Mouse (Mus musculus) heart, postnatal 0 days (tissue): ENCODE data around the gene Eaf2. TPM values are rescaled to one million over a fixed set of nuclear protein-coding genes. Genes with fewer than 3 reads are reported as not detected.

Experiments used
- ATAC-seq: fragments of 200-750 bp; cut with Nextera tagmentation; 2 replicates; pipeline ENCODE4 v1.8.0; 2017; ENCODE audit warnings: low read depth, moderate number of reproducible peaks, moderate library complexity; ENCODE audit not compliant: insufficient read depth
- DNase-seq: peaks from one replicate; pipeline ENCODE4 v3.0.0-alpha.2; 2016; ENCODE audit warnings: low spot score
- H3K27ac ChIP-seq: fragments of 300-500 bp; sonication (generic); 2 replicates; pipeline ENCODE4 v1.5.1; 2014; ENCODE audit warnings: low read depth, mild to moderate bottlenecking
- H3K27me3 ChIP-seq: fragments of 300-500 bp; sonication (generic); 2 replicates; pipeline ENCODE4 v1.6.1; 2014; ENCODE audit warnings: low read length, mixed read lengths; ENCODE audit not compliant: control insufficient read depth, insufficient read depth
- H3K36me3 ChIP-seq: fragments of 300-500 bp; sonication (generic); replicated peaks from 2 replicates; pipeline ENCODE4 v1.6.1; 2014; ENCODE audit warnings: low read length, mixed read lengths; ENCODE audit not compliant: control insufficient read depth, insufficient read depth
- H3K4me1 ChIP-seq: fragments of 300-500 bp; sonication (generic); 2 replicates; pipeline ENCODE4 v1.6.1; 2014; ENCODE audit warnings: antibody characterized with exemption; ENCODE audit not compliant: control insufficient read depth, insufficient read depth
- H3K4me2 ChIP-seq: fragments of 300-500 bp; sonication (generic); 2 replicates; pipeline ENCODE4 v1.6.1; 2014; ENCODE audit warnings: low read depth, mild to moderate bottlenecking, low read length, moderate library complexity
- H3K4me3 ChIP-seq: fragments of 300-500 bp; sonication (generic); 2 replicates; pipeline ENCODE4 v1.5.1; 2014; ENCODE audit warnings: low read depth, low read length
- H3K9ac ChIP-seq: fragments of 300-500 bp; sonication (generic); replicated peaks from 2 replicates; pipeline ENCODE4 v1.6.1; 2014; ENCODE audit warnings: low read depth, low read length, mixed read lengths
- H3K9me3 ChIP-seq: fragments of 300-500 bp; sonication (generic); replicated peaks from 2 replicates; pipeline ENCODE4 v1.6.1; 2016; ENCODE audit warnings: low read length; ENCODE audit not compliant: control insufficient read depth
- CTCF ChIP-seq: IDR thresholded peaks from 2 replicates; pipeline ENCODE4 v1.5.1; 2016; ENCODE audit warnings: antibody characterized with exemption, control low read depth, low read depth
- EP300 ChIP-seq: IDR thresholded peaks from 2 replicates; pipeline ENCODE4 v1.6.1; 2016; ENCODE audit warnings: antibody characterized with exemption, low read depth
- WGBS: fragments of 180-500 bp; shearing (Covaris S2); extraction: QIAGEN DNeasy Blood & Tissue Kit; methylation state at CpG from one replicate; pipeline ENCODE4 v1.1.7; 2014; 5-methylcytosine and 5-hydroxymethylcytosine counted together
- polyA plus RNA-seq: library from polyadenylated mRNA; unstranded; fragments of >200 nt; fragmentation: Nextera tagmentation; extraction: Ambion mirVana; gene quantifications from 2 replicates; pipeline ENCODE4 v1.2.1, GENCODE M21; 2015
- total RNA-seq: library from RNA; depleted of rRNA; stranded (reverse); fragments of >200 nt; gene quantifications from 2 replicates; pipeline ENCODE4 v1.2.3, GENCODE M21; 2014; ENCODE audit warnings: low replicate concordance

Eaf2 gene
- total and polyA plus RNA-seq, 2 experiments from 2014 or later: 0.40 TPM; not detected in 1

GRCm38 (mm10) chr16:36893317-36893716 is 18.5 kb upstream of the Eaf2 start:
- H3K9me3 ChIP-seq: no peaks in the 10 kb centered on the region
- no peak overlapping the region for H3K4me2 ChIP-seq
- TF ChIP-seq CTCF (no peak), EP300 (no peak)
- ATAC-seq (no peak), DNase-seq (no peak)
- H3K4me3 ChIP-seq: no peak overlapping the region
- no peak overlapping the region for H3K9ac ChIP-seq
- H3K27ac ChIP-seq: no peak overlapping the region
- 88% methylated on average over 10 of the region's 10 CpGs for WGBS
- H3K27me3 ChIP-seq: no peaks in the 10 kb centered on the region
- peaks cover 90% of the 10 kb centered on the region for H3K36me3 ChIP-seq
- H3K4me1 ChIP-seq: no peaks in the 10 kb centered on the region

DNA sequence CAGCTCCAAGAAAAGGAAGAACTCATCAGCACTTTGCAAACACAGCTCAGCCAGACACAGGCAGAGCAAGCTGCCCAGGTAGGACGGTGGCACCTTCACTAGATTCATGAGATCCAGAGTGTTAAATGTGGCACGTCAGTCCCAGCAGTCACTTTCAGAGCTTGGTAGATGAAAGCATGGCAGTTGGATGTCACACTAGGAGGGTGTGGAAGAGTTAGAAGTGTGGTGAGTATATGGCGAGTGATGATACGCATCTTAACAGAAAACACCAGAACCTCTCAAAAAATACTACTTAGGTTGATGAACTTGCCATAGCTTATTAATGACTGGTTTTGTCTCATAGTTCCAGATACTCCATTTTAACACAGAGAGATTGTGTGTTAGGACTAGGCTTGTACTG is 16.6 kb upstream of the Eaf2 start:
- H3K36me3 ChIP-seq: peaks cover 84% of the 10 kb centered on the region
- no peak overlapping the region for H3K4me3 ChIP-seq
- H3K27ac ChIP-seq: no peak overlapping the region
- ATAC-seq: no peak
- no peaks in the 10 kb centered on the region for H3K27me3 ChIP-seq
- TF ChIP-seq EP300 (no peak), CTCF (no peak)
- 96% methylated on average over 4 of the region's 4 CpGs for WGBS
- H3K4me2 ChIP-seq: no peak overlapping the region
- H3K4me1 ChIP-seq: no peaks in the 10 kb centered on the region
- no peak overlapping the region for H3K9ac ChIP-seq
- H3K9me3 ChIP-seq: no peaks in the 10 kb centered on the region
- DNase-seq: no peak

DNA sequence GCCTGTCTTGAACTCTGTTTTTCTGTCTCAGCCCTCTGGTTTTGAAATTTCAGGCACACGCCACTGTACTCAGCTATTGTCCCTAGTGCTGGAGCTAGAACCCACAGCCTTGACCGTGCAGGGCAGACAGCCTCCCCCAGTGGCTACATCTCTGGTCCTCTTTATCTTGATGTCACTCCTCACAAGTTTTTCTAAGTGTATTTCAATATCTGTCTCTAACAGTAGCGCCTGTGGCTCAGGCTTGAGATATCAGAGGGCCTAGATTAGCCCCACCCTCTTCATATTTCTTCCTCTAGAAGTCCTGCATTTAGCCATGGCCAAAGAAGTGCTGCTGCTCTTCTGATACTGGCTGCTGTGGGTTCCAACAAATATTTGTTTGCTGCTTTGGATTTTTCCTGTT is 15.8 kb upstream of the Eaf2 start:
- TF ChIP-seq CTCF: no peak
- no peak for TF ChIP-seq EP300
- DNase-seq: no peak

GRCm38 (mm10) chr16:36887546-36887945 is 12.7 kb upstream of the Eaf2 start:
- 64% methylated on average over 5 of the region's 5 CpGs for WGBS
- Histone ChIP-seq H3K27me3 (no peaks in the 10 kb centered on the region), H3K9me3 (no peaks in the 10 kb centered on the region), H3K36me3 (peaks cover 54% of the 10 kb centered on the region), H3K4me1 (no peaks in the 10 kb centered on the region), H3K4me3 (no peak overlapping the region), H3K4me2 (no peak overlapping the region), H3K27ac (no peak overlapping the region), H3K9ac (no peak overlapping the region)
- TF ChIP-seq EP300: no peak
- TF ChIP-seq CTCF: no peak
- ATAC-seq (no peak), DNase-seq (no peak)

More for the DNA sequence above, 15.8 kb upstream of the Eaf2 start:
- no peak overlapping the region for H3K27ac ChIP-seq
- peaks cover 82% of the 10 kb centered on the region for H3K36me3 ChIP-seq
- H3K27me3 ChIP-seq: no peaks in the 10 kb centered on the region
- WGBS: 79% methylated on average over 3 of the region's 3 CpGs
- no peak overlapping the region for H3K9ac ChIP-seq
- no peak for ATAC-seq
- no peak overlapping the region for H3K4me3 ChIP-seq
- H3K9me3 ChIP-seq: no peaks in the 10 kb centered on the region
- H3K4me1 ChIP-seq: no peaks in the 10 kb centered on the region
- no peak overlapping the region for H3K4me2 ChIP-seq

- Histone ChIP-seq H3K9me3 (no peaks in the 10 kb centered on the region), H3K9ac (no peak overlapping the region), H3K4me1 (no peaks in the 10 kb centered on the region), H3K27me3 (no peaks in the 10 kb centered on the region), H3K27ac (no peak overlapping the region), H3K36me3 (peaks cover 39% of the 10 kb centered on the region), H3K4me2 (no peak overlapping the region), H3K4me3 (no peak overlapping the region)
- ATAC-seq (no peak), DNase-seq (no peak)
- 84% methylated on average over 11 of the region's 11 CpGs for WGBS
- no peak for TF ChIP-seq EP300
- no peak for TF ChIP-seq CTCF
These were observed 11.1 kb upstream of the Eaf2 start for GRCm38 (mm10) chr16:36885912-36886311.

- Histone ChIP-seq H3K27ac (no peak overlapping the region), H3K27me3 (no peaks in the 10 kb centered on the region), H3K4me3 (no peak overlapping the region), H3K4me2 (no peak overlapping the region), H3K36me3 (peaks cover 31% of the 10 kb centered on the region), H3K9me3 (no peaks in the 10 kb centered on the region), H3K9ac (no peak overlapping the region), H3K4me1 (no peaks in the 10 kb centered on the region)
- peak; percentile 56 for TF ChIP-seq CTCF
- no peak for TF ChIP-seq EP300
- DNase-seq (no peak), ATAC-seq (no peak)
- 85% methylated on average over 4 of the region's 4 CpGs for WGBS
These were observed 10.1 kb upstream of the Eaf2 start for GRCm38 (mm10) chr16:36884881-36885280.
